Mouse (Mus musculus) E14TG2a.4 (cell line): Measurements from ENCODE around the gene Tfb2m.

ENCODE experiments used
- CTCF ChIP-seq: conservative IDR thresholded peaks from 2 replicates; pipeline ENCODE4 v1.5.1; 2014; ENCODE audit warnings: low read length
- NANOG ChIP-seq: IDR thresholded peaks from 2 replicates; pipeline ENCODE4 v1.6.1; 2014; ENCODE audit warnings: borderline replicate concordance, low read length, mixed read lengths

DNA sequence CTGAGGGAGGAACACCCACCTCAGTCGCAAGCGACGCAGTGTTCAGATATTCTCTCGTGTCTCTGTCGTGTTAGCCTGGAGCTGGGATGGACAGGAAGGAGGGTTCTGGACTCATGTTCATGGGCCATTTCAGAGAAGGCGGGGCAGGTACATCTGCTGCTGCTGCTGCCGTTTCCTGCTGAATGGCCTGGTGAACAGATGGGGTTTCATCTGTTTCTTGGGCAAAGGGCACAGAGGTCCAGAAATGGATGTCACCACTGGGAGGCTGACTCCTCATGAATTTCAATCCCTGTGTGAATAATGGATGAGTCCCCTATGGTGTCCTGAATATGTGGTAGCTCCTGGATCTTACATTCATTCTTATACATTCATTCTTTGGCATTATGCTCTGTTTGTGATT lies 21.5 kb upstream of the Tfb2m start:
- TF ChIP-seq CTCF (no peak), NANOG (no peak)
